Mouse (Mus musculus): ENCODE data around the gene Tmem181a. TPM values are rescaled to one million over a fixed set of nuclear protein-coding genes. Genes with fewer than 3 reads are reported as not detected.
"Not testable (repeated sequence)": the region's sequence is repeated elsewhere in the genome, so short reads cannot be mapped to it uniquely, and the experiment has no call there.

Gene Tmem181a
- not detected in 2 replicates for polyA plus RNA-seq (2012)

DNA sequence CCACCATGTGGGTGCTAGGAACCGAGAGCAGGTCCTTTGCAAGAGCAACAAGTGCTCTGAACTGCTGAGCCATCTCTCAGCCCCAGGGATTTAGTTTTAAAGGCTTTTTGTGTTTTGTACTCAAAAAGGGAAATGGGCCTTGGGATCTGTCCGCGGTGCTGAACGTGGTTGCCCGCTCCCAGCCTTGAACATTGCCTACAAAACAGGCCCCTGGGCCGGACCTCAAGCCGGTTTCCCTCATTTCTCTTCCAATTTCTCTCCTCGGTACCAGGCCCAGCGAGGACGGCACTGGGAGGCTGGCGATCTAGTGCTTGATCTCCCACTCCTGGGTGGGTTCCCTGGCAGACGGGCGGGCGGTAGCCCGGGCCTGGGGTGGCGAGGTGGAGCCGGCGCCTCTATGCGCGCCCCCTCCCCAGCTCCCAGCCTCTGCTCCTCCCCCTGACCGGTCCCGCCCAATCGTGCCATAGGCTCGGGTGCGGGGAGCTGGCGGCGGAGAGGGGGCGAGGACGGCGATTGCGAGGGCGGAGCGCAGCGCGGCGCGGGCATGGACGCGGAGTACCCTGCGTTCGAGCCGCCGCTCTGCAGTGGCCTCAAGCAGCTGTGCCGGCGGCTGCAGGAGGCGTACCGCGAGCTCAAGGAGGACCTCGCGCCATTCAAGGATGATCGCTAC, at the start of gene Tmem181a:
Gene Tmem181a (plus strand): TSS at position 461 of the 670 bp plus-strand sequence.
- TF ChIP-seq GATA1 (IDR thresholded peaks at IDR 0.05; ENCODE audit: low read length): not testable (repeated sequence)

DNA sequence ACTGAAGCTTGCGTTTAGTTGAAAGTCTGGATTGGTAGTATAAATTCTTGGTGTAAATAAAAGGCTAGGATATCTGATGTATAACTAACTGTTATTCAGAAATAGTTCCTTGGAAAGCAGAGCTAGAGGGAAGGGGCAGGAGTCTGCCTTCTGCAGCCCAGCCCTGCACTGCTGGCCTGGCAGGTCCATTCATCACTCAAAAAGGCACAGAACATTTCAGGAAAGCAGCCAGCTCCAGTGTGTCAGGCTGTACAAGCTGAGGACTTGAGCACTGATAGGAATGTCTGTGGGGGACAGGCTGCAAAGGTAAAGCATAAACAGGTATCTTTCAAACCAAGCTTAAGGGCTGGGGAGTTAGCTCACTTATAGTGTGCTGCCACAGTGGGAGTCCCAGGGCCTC, 44.9 kb upstream of the Tmem181a start:
- TF ChIP-seq GATA1 (IDR thresholded peaks at IDR 0.05; ENCODE audit: low read length): no peak

DNA sequence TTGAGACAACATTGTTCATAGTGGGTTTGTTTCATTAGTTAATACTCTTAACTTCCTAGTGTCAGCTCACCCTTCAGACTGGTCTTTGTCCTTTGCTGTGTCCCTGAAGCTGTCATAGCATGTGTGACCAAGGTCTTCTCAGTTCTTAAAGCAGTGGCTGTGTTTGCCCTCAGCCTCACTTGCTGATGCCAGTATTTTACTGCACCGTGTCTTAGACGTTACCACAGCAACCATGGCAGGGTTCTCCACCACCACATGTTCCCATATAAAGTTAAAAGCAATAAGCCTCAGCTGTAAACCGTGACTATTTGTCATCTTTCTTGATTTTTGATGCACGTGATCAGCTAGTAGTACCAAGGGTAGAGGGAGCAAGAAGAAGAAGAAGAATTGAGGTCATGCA, 41.0 kb upstream of the Tmem181a start:
- no peak for TF ChIP-seq GATA1 (IDR thresholded peaks at IDR 0.05; ENCODE audit: low read length)

DNA sequence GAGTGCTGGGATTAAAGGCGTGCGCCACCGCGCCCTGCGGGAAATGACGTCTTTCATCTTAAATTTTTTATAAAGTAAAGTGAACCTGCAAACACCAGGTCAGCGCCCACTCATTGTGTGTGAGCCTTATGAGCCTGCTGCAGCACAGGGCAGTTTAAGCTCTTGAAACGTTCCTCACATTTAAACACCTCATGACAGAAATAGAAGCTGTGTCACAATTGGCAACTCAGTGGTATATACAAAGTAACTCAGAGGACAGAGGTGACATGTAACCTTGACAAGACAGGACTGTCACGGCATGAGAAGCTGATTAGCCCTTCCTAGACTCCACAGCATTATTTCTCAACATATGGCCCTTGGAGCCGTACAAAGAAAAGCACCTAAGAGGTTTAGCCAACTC, 40.1 kb upstream of the Tmem181a start:
- no peak for TF ChIP-seq GATA1 (IDR thresholded peaks at IDR 0.05; ENCODE audit: low read length)

DNA sequence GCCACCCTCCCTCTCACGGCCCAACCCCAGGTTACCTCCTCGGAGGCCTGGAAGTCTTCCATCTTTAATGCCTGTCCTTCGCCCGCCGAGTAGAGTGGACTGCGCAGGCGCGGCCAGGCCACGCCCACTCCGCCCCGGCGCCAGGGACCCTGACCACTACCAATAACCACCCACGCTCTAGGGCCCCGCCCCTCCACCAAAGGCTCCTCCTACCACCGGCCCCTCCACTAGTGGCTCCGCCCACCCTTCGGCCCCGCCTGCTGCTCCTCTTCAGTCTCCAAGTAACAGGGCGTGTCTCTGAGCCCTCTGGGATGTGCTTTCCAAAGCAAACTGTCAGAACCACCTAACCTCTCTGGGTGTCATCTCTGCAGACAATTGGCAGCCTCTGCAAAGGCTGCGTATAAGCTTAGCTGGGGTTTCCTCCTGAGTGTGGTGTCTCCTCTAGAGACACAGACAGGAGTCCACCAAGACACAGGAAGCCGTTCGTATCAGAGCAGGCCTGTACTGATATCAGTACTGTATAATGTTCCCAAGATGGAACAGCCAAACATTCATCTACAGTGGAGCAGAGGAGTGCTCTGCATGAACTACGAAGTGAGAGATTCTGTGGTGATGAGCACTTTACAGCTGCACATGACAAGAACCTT, 60.8 kb downstream of the Tmem181a start, which contains the start of gene Dynlt1a:
Gene Dynlt1a (minus strand): TSS at position 162 of the 647 bp plus-strand sequence.
- TF ChIP-seq GATA1 (IDR thresholded peaks at IDR 0.05; ENCODE audit: low read length): not testable (repeated sequence)

Other genes with a start within 250 kb of the Tmem181a start
- gene Serac1, start 177.1 kb upstream of the Tmem181a start, polyA plus RNA-seq (2012): 5.3 and 7.4 TPM in 2 replicates
- 2.2 and 2.5 TPM in 2 replicates for gene Gtf2h5, start 177.1 kb upstream of the Tmem181a start, polyA plus RNA-seq (2012)
- 16.4 and 19.8 TPM in 2 replicates for gene Tulp4, start 150.4 kb upstream of the Tmem181a start, polyA plus RNA-seq (2012)
- 0.95 and 1.0 TPM in 2 replicates for gene Dynlt1a, start 60.6 kb downstream of the Tmem181a start, polyA plus RNA-seq (2012)
- gene Dynlt1b, start 173.3 kb downstream of the Tmem181a start, polyA plus RNA-seq (2012): 11.8 and 15.0 TPM in 2 replicates

Measured in G1E-ER4 (cell line).